Mouse (Mus musculus): ENCODE results near the gene Chic2. TPM values are rescaled to one million over a fixed set of nuclear protein-coding genes. Genes with fewer than 3 reads are reported as not detected.

Chic2 gene
- polyA plus RNA-seq, 1 experiment from 2014 or later: 39.2 TPM

DNA sequence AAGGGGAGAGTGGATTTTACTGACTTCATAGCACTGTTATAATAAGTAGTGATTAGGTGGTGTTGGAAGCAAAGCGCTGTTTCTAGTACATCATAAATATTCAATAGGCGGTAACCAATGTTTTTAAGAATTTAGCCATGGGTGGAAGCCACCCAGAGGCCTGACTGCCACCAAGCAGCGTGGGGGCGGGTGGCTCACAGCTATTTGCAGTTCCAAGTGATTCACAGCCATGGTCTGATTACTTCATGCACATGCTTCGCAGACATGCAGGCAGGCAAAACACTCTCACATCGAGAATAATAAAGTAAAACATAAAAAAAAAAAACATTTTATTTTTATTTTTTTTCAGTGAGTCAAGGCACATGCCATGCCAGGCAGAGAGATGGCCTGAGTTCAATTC, 75.2 kb downstream of the Chic2 start:
- 84% methylated on average over 6 of the region's 6 CpGs for WGBS
- H3K27ac ChIP-seq (replicated peaks): no peak overlapping the region
- no peaks in the 10 kb centered on the region for H3K36me3 ChIP-seq
- H3K9me3 ChIP-seq: no peaks in the 10 kb centered on the region
- no peaks in the 10 kb centered on the region for H3K27me3 ChIP-seq
- peaks cover 8% of the 10 kb centered on the region for H3K4me1 ChIP-seq
- no peak overlapping the region for H3K4me2 ChIP-seq (replicated peaks)
- no peak for ATAC-seq (replicated peaks)
- no peak overlapping the region for H3K4me3 ChIP-seq
- no peak overlapping the region for H3K9ac ChIP-seq (replicated peaks)

DNA sequence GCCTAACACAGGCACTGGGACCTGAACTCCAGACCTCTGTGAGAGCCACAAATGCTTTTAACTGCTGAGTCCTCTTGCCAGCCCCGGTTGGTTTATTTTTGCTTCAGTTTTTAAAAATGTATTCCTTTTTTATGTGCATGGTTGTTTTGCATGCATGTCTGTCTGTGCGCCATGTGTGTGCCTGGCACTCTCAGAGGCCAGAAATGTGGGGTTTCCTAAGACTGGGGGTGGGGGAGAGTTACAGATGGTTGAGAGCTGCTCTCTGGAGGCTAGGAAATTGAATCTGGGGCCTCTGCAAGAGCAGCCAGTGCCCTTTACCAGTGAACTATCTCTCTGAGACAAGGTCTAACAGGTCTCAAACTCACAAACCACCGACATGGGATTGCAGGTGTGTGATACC, 76.7 kb downstream of the Chic2 start:
- Histone ChIP-seq H3K4me1 (peaks cover 8% of the 10 kb centered on the region), H3K4me3 (no peak overlapping the region), H3K27ac (replicated peaks) (no peak overlapping the region), H3K27me3 (0 out of 2 replicates have a peak, but pooled peaks cover 10% of the 10 kb centered on the region), H3K36me3 (no peaks in the 10 kb centered on the region), H3K9ac (replicated peaks) (no peak overlapping the region), H3K9me3 (no peaks in the 10 kb centered on the region), H3K4me2 (replicated peaks) (no peak overlapping the region)
- WGBS: 74% methylated on average over 3 of the region's 3 CpGs
- peak; percentile 78; the same call in 1 of the 2 replicates for ATAC-seq (replicated peaks)

DNA sequence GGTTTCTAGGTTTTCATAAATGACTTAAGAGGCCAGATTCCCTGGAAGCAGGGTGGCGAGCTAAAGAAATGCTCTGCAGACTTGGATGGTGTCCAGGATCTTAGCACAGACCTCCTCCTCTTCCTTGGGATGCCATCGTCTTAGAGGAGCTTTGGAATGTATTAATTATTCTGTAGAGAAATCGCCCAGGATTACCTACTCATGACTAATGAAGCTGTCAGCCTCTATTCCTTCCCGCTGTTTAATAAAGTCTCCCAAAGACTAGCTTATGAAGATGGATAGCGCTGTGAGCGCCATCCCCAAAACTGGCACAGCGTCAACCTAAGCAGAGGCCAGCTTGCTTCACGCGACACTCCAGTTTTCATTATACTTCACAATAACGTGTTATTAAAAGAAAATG, 77.7 kb downstream of the Chic2 start:
- H3K4me1 ChIP-seq: peaks cover 8% of the 10 kb centered on the region
- 19% methylated on average over 10 of the region's 10 CpGs for WGBS

DNA sequence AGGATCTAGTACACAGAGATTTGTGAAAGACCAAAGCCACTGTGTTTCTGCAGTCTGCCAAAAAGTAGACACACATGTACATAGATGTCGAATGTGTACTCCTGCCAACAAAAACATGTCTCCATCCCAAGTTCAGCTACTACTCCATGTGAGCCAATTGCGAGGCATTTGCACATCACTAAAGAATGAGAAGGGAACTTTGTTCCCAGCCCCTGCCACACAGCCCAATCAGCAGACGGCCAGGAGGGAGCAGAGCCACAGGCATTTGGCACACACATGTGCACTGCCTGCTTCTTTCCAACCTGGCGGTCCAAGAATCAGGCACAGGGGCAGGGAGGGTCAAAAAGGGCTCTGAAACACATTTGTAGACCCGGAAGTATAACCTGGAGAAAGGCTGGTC, 81.8 kb downstream of the Chic2 start:
- no peak for ATAC-seq (replicated peaks)
- H3K27me3 ChIP-seq: peaks cover 26% of the 10 kb centered on the region

More for the DNA sequence above, 77.7 kb downstream of the Chic2 start:
- Histone ChIP-seq H3K9me3 (no peaks in the 10 kb centered on the region), H3K27me3 (0 out of 2 replicates have a peak, but pooled peaks cover 10% of the 10 kb centered on the region), H3K4me2 (replicated peaks) (peak overlapping the region; percentile 4; the same call in 1 of the 2 replicates), H3K36me3 (no peaks in the 10 kb centered on the region), H3K27ac (replicated peaks) (no peak overlapping the region), H3K4me3 (no peak overlapping the region), H3K9ac (replicated peaks) (no peak overlapping the region)
- ATAC-seq (replicated peaks): no peak

DNA sequence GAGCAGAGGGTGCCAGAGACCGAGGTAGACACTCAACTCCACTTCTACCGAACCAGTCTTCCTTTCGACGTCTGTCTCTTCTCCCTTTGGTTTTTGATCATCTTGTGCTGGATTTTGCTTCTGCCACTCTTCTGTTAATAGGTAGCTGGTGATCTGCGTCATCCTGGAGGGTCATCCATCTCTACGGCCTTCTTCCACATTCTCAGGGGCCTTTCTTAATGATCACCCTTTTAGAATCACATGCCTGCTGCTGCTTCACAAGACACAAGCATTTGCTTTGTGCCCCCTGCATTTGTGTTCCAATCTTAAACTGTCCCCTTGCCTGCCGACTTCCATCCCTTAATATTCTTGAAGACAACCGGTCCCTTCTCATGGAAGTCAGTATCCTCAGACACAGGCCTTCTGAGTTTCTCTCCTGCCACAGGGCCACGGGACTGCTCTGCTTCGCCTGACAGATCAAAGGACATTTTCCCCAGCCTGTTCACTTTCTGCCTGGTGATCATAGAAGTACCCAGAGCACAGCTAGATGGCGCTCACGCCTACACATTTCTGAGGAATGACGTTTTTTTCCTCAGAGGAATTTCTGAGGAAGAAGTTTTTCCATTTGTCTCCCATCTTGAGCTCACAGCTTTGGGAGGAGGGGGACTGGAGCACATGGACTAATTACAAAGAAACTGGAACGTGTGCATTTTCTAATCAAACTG, 83.6 kb downstream of the Chic2 start:
- 27% methylated on average over 14 of the region's 14 CpGs for WGBS
- H3K4me1 ChIP-seq: no peaks in the 10 kb centered on the region
- H3K36me3 ChIP-seq: no peaks in the 10 kb centered on the region
- no peak overlapping the region for H3K4me3 ChIP-seq
- H3K4me2 ChIP-seq (replicated peaks): no peak overlapping the region
- H3K27me3 ChIP-seq: peaks cover 26% of the 10 kb centered on the region
- no peak overlapping the region for H3K9ac ChIP-seq (replicated peaks)
- ATAC-seq (replicated peaks): peak; percentile 70
- no peaks in the 10 kb centered on the region for H3K9me3 ChIP-seq
- H3K27ac ChIP-seq (replicated peaks): no peak overlapping the region

More for the DNA sequence above, 81.8 kb downstream of the Chic2 start:
- H3K4me3 ChIP-seq: no peak overlapping the region
- H3K4me2 ChIP-seq (replicated peaks): no peak overlapping the region
- no peak overlapping the region for H3K27ac ChIP-seq (replicated peaks)
- no peaks in the 10 kb centered on the region for H3K36me3 ChIP-seq
- no peaks in the 10 kb centered on the region for H3K9me3 ChIP-seq
- H3K4me1 ChIP-seq: peaks cover 8% of the 10 kb centered on the region
- H3K9ac ChIP-seq (replicated peaks): no peak overlapping the region
- 58% methylated on average over 5 of the region's 5 CpGs for WGBS

DNA sequence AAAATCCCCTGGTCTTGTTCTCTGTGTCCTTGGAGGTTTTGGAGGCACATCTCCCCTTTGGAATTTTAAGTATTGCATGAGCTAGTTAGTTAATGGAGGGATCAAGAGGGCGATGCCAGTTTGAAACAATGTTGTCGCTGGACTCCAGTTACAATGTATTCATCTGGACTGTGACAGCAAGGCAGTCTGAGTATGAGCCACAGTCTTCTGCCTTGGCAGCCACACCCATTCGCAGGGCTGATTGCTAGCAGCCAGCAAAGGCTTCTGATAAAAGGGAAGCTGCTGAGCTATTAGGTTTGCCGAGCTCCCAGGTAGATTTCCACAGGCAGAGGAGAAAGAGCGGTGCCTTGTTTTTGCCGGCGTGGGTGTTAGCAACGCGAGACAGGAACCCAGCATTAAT, 84.3 kb downstream of the Chic2 start:
- H3K36me3 ChIP-seq: no peaks in the 10 kb centered on the region
- no peaks in the 10 kb centered on the region for H3K9me3 ChIP-seq
- no peaks in the 10 kb centered on the region for H3K4me1 ChIP-seq
- ATAC-seq (replicated peaks): no peak
- H3K27me3 ChIP-seq: peaks cover 27% of the 10 kb centered on the region
- WGBS: 62% methylated on average over 9 of the region's 9 CpGs
- H3K4me2 ChIP-seq (replicated peaks): no peak overlapping the region
- no peak overlapping the region for H3K9ac ChIP-seq (replicated peaks)
- no peak overlapping the region for H3K4me3 ChIP-seq
- H3K27ac ChIP-seq (replicated peaks): no peak overlapping the region

DNA sequence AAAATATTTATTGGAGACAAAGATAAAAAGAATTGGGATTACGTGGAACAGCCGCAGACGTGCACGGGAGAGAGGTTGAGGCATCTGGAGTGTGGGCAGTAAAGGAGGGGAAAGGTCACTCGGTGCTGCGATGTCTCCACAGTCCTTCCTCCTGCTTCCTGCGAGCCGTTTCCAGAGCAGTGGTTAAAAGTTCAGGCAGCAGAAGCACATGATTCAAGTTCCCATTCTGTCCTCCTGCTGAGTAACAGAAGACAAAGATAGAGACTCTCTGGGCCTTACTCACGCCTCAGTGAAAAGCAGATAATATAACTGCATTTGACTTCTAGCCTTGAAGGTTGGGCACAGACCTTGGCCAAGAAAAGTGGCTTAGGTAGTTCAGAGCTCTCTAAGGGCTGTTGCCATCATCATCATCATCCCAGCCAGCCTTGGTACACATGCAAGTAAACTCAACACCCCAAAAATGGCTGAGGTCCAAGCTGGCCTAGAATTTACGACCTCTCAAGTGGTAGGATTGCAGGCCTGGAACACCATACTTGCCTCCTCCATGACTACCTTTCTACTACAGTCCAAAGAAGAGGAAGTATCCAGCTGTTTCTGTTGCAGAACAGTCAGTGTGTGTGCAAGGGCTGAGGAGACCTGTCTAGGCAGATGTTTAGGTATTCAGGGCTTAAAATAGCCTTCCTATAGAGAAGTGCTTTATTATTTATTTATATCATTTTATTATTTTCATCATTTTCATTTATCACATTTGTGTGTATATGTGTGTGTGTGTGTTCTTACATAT, 87.1 kb downstream of the Chic2 start:
- H3K36me3 ChIP-seq: no peaks in the 10 kb centered on the region
- peaks cover 23% of the 10 kb centered on the region for H3K27me3 ChIP-seq
- H3K9me3 ChIP-seq: no peaks in the 10 kb centered on the region
- no peak for ATAC-seq (replicated peaks)
- 74% methylated on average over 10 of the region's 10 CpGs for WGBS
- H3K4me2 ChIP-seq (replicated peaks): no peak overlapping the region
- no peak overlapping the region for H3K4me3 ChIP-seq
- H3K9ac ChIP-seq (replicated peaks): no peak overlapping the region
- H3K4me1 ChIP-seq: no peaks in the 10 kb centered on the region
- H3K27ac ChIP-seq (replicated peaks): no peak overlapping the region

DNA sequence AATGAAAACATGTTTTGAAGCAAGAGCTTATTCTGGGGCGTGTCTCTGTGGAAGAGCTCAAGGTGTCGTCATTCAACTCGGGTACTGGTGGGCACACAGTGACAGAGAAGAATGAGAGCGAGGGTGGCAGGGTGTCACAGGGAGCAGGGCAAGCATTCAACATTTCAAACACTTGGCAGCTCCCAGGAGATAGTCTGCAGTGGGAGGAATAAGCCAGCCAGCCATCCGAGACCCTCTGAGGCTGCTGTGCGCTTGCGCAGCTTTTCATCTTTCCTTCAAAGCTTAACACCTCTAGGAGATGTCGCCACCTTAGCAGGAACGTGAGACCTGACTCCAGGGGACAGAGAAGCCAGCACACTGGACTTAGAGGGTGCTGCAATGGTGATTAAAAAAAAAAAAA, 88.2 kb downstream of the Chic2 start:
- H3K4me3 ChIP-seq: no peak overlapping the region
- H3K36me3 ChIP-seq: no peaks in the 10 kb centered on the region
- no peak overlapping the region for H3K4me2 ChIP-seq (replicated peaks)
- ATAC-seq (replicated peaks): no peak
- peaks cover 18% of the 10 kb centered on the region for H3K27me3 ChIP-seq
- no peak overlapping the region for H3K27ac ChIP-seq (replicated peaks)
- no peaks in the 10 kb centered on the region for H3K9me3 ChIP-seq
- WGBS: 57% methylated on average over 9 of the region's 9 CpGs
- no peaks in the 10 kb centered on the region for H3K4me1 ChIP-seq
- H3K9ac ChIP-seq (replicated peaks): no peak overlapping the region

DNA sequence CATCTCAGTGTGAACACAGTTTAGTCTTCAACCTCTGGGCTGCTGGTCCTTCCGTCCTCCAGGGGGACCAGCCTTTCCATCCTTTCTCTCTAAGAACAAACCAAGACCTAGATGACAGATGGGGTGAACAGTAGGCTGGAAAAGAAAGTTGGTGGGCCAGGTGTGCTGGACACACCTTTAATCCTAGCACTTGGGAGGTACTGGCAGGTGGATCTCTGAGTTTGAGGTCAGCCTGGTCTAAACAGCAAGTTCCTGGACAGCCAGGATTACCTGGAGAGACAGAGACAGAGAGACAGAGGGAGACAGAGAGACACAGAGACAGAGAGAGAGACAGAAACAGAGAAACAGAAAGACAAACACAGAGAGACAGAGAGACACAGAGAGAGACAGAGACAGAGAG, 89.0 kb downstream of the Chic2 start:
- Histone ChIP-seq H3K4me1 (no peaks in the 10 kb centered on the region), H3K9me3 (no peaks in the 10 kb centered on the region), H3K4me2 (replicated peaks) (no peak overlapping the region), H3K27me3 (peaks cover 13% of the 10 kb centered on the region), H3K9ac (replicated peaks) (no peak overlapping the region), H3K27ac (replicated peaks) (no peak overlapping the region), H3K4me3 (no peak overlapping the region), H3K36me3 (no peaks in the 10 kb centered on the region)
- WGBS: 94% methylated on average over 1 of the region's 1 CpGs
- ATAC-seq (replicated peaks): no peak

DNA sequence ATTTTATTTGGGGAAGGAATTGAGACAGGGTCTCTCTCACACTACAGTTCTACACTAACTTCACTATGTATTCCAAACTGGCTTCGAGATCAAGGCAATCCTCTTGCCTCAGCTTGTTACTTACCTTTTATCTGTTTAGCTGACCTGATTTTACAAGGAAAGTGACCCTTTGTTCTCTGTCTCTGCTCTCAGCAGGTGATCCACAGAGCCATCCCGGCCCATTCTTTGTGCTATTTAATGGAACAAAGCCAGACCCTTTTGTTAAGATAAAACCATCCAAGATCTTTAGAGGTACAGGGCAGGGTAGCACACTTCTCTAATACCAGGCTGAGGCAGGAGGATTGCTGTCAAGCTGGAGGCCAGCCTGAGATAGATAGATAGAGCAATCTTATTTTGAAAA, 91.6 kb downstream of the Chic2 start:
- no peak overlapping the region for H3K4me3 ChIP-seq
- H3K27me3 ChIP-seq: 0 out of 2 replicates have a peak, but pooled peaks cover 9% of the 10 kb centered on the region
- no peak overlapping the region for H3K27ac ChIP-seq (replicated peaks)
- no peak for ATAC-seq (replicated peaks)
- H3K9me3 ChIP-seq: no peaks in the 10 kb centered on the region
- H3K4me1 ChIP-seq: no peaks in the 10 kb centered on the region
- H3K36me3 ChIP-seq: no peaks in the 10 kb centered on the region
- H3K4me2 ChIP-seq (replicated peaks): no peak overlapping the region
- no peak overlapping the region for H3K9ac ChIP-seq (replicated peaks)
- 8% methylated on average over 2 of the region's 2 CpGs for WGBS

DNA sequence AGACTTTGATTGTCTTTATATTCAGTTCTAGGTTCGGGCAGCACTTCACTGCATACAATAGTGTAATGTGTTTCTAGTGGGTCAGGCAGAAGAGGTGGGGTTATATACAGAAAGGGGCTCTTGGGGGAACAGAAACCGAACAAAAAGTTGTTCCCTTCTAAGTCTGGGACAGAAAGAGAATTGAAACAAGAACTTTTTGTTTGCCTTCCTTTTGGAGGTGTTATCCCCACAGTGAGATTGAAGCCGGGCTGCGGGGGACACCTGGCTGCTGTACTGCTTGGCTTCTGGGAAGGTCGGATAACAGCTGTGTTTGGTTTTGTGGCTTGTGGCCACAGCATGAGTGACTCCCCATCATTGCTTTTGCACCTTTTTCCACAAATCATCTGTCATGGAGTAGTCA, 93.2 kb downstream of the Chic2 start:
- H3K4me2 ChIP-seq (replicated peaks): no peak overlapping the region
- no peaks in the 10 kb centered on the region for H3K9me3 ChIP-seq
- H3K27ac ChIP-seq (replicated peaks): no peak overlapping the region
- H3K4me1 ChIP-seq: no peaks in the 10 kb centered on the region
- no peak overlapping the region for H3K4me3 ChIP-seq
- no peaks in the 10 kb centered on the region for H3K36me3 ChIP-seq
- 87% methylated on average over 5 of the region's 5 CpGs for WGBS
- H3K27me3 ChIP-seq: 0 out of 2 replicates have a peak, but pooled peaks cover 10% of the 10 kb centered on the region
- no peak overlapping the region for H3K9ac ChIP-seq (replicated peaks)
- ATAC-seq (replicated peaks): no peak

DNA sequence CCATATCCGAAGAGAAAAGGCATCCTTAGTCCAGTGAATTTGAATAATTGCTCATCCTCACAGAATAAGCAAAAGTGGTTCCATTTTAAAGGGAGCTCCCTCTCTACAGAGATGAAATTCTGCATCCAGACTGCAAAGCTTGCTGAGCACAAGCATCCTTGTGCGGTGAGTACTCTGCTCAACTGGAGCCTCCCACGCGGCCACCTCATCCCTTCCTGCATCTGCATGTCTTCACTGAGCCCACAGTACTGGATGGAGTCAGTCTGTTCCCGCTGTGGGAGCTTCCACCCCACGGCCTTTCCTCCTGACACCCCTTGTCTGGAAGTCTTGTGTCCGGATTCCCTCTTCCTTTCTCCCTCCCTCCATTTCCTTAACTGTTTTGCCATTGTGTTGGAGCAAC, 95.3 kb downstream of the Chic2 start:
- H3K36me3 ChIP-seq: no peaks in the 10 kb centered on the region
- no peak overlapping the region for H3K9ac ChIP-seq (replicated peaks)
- no peak for ATAC-seq (replicated peaks)
- no peak overlapping the region for H3K27ac ChIP-seq (replicated peaks)
- H3K4me3 ChIP-seq: no peak overlapping the region
- H3K9me3 ChIP-seq: no peaks in the 10 kb centered on the region
- 76% methylated on average over 7 of the region's 7 CpGs for WGBS
- H3K27me3 ChIP-seq: peaks cover 18% of the 10 kb centered on the region; the same call in 1 of the 2 replicates
- H3K4me2 ChIP-seq (replicated peaks): no peak overlapping the region
- H3K4me1 ChIP-seq: no peaks in the 10 kb centered on the region

Data from forebrain, embryonic 15.5 days (tissue).